Mouse (Mus musculus) yolk sac, embryonic 10.5 days (tissue): Measurements from ENCODE around the gene Lef1.
A peak's percentile ranks its signal among the peaks of the same experiment; 100 is the strongest.

Experiments
- DNase-seq: peaks from one replicate; pipeline ENCODE4 v3.0.0-alpha.2; 2017; ENCODE audit warnings: low spot score

Gene Lef1

GRCm38 (mm10) chr3:131251601-131252000 lies 141.3 kb downstream of the Lef1 start:
- no peak for DNase-seq

GRCm38 (mm10) chr3:131254991-131255390 lies 144.7 kb downstream of the Lef1 start:
- no peak for DNase-seq

- no peak for DNase-seq
Observed at GRCm38 (mm10) chr3:131255399-131255981, 145.2 kb downstream of the Lef1 start.

GRCm38 (mm10) chr3:131258921-131259320 lies 148.7 kb downstream of the Lef1 start:
- no peak for DNase-seq

- no peak for DNase-seq
Observed at GRCm38 (mm10) chr3:131259392-131259965, 149.2 kb downstream of the Lef1 start.

- DNase-seq: no peak
Observed at GRCm38 (mm10) chr3:131260418-131260817, 150.1 kb downstream of the Lef1 start.

GRCm38 (mm10) chr3:131263766-131264486 lies 153.7 kb downstream of the Lef1 start:
- peak; percentile 87 for DNase-seq

GRCm38 (mm10) chr3:131265516-131265915 lies 155.2 kb downstream of the Lef1 start:
- DNase-seq: no peak

GRCm38 (mm10) chr3:131266366-131267050 lies 156.2 kb downstream of the Lef1 start:
- no peak for DNase-seq

GRCm38 (mm10) chr3:131270381-131270780 lies 160.1 kb downstream of the Lef1 start:
- DNase-seq: no peak

GRCm38 (mm10) chr3:131271157-131271556 lies 160.9 kb downstream of the Lef1 start:
- DNase-seq: peak; percentile 87

- DNase-seq: peak; percentile 91
Observed at GRCm38 (mm10) chr3:131271559-131272373, 161.5 kb downstream of the Lef1 start, which contains the start of gene Hadh. Gene Hadh, minus strand, starts transcription at chr3:131272101.

- peak; percentile 36 for DNase-seq
Observed at GRCm38 (mm10) chr3:131272374-131273100, 162.3 kb downstream of the Lef1 start.
